Mouse (Mus musculus) adrenal gland, postnatal 25 days (tissue): ENCODE measurements around the gene Zfp462. TPM values are rescaled to one million over a fixed set of nuclear protein-coding genes. Genes with fewer than 3 reads are reported as not detected.

Experiments
- DNase-seq: peaks from one replicate; pipeline ENCODE4 v3.0.0; 2021; ENCODE audit warnings: mixed read lengths
- total RNA-seq: library from RNA; stranded (reverse); gene quantifications from 2 replicates; pipeline ENCODE4 v1.2.3, GENCODE M21; 2021

The Zfp462 gene
- total RNA-seq, 1 experiment from 2014 or later = 51.6 TPM

- DNase-seq = no peak
Observed at GRCm38 (mm10) chr4:55121126-55121525, 176.3 kb downstream of the Zfp462 start.

DNA sequence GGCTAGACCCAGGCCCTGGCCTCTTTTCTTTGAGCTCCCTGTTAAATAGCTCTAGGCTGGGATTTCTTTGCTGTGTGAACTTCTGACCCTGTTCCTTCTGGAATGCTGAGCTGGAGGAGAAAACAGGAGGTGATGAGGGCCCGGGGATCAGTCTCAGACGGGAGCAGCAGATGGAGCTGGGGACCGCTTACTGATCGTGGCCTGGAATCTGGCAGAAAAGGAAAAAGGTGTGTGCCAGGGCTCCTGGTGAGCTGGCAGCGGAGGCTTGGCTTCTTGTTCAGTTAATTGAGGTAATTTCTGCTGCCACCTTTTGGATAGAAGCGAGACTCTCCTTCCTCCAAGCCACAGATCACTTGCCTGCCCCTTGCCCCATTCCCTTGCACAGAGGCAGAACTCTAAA, 177.1 kb downstream of the Zfp462 start:
- DNase-seq = no peak

DNA sequence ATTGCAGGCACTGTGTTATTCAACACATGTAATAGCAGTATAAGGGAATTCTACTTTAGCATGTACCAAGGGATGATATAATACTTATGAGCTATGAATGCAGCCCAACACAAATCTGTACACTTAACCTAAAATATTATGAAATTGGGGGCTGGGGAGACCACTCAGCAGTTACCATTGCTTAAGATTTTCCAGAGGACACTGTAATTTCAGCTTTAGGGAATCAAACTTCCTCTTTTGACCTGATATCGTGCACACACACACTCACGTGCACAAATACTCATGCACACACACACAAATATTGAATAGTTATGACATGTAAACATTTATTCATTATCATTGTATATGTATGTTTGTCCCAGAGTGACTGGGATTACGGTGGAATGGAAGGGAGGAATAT, 179.3 kb downstream of the Zfp462 start:
- DNase-seq = no peak

GRCm38 (mm10) chr4:55125048-55125737, 180.3 kb downstream of the Zfp462 start:
- DNase-seq = no peak

DNA sequence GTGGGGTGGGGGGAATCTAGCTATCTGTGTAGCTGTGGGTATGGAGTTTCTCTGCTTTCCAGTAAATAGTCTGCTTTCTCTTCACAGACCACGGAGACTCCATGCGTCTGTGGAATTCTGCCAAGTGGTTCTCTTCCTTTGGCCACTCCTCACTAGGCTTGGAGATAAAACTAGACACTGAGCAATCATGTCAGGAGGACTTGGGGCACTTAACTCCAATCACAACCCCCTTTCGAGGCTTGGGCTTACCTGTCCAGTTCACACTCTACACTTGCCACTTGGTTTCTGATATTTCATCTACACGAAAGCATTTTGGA, 180.8 kb downstream of the Zfp462 start:
- DNase-seq = no peak

DNA sequence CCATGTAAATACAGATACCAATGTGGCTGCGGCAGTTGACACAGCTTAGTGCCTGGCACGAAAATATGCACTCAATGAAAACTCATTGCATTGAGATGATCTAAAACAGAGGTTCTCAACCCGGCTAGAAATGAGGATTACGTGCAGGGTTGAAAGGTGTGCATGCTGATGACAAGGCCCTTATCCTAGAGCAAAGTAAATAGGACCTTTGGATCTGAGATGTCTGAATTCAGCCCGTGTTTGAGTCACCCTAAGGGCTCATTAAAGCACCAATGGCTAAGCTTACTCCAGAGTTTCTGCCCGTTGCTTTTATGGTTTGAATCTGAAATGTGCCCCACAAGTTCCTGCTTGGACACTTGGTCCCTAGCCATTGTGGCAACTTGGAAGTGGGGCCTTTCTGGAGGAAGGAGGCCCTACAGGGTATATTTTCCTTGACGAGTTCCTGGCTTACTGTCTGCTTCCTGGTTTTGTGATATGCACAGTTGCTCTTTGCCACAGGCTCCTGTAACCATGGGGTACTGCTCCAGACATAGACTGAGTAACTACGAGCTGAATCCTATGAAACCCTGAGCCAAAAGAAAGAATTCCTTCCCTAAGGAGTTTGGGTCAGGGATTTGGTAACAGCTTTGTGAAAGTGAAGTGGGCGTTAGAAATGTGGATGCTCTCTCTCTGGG, 182.5 kb downstream of the Zfp462 start:
- DNase-seq = no peak

- DNase-seq = no peak
Observed at GRCm38 (mm10) chr4:55128088-55128835, 183.4 kb downstream of the Zfp462 start.
